Mouse (Mus musculus) ES-E14 (cell line): ENCODE results near the gene Dnajc14.

ENCODE experiments used
- MAFK ChIP-seq: IDR thresholded peaks from 2 replicates; pipeline ENCODE4 v1.6.1; 2014; ENCODE audit warnings: mild to moderate bottlenecking, low read depth, low read length, inconsistent platforms; ENCODE audit not compliant: insufficient read depth
- ZC3H11A ChIP-seq: IDR thresholded peaks from 2 replicates; pipeline ENCODE4 v1.6.1; 2012; ENCODE audit warnings: low read depth, mild to moderate bottlenecking, inconsistent platforms, low read length, borderline replicate concordance

- no peak for TF ChIP-seq ZC3H11A
- TF ChIP-seq MAFK: no peak
Measured at GRCm38 (mm10) chr10:128778441-128778840, 25.4 kb upstream of the Dnajc14 start.
